Mouse (Mus musculus): ENCODE measurements around the gene Itga5.

Itga5 gene

DNA sequence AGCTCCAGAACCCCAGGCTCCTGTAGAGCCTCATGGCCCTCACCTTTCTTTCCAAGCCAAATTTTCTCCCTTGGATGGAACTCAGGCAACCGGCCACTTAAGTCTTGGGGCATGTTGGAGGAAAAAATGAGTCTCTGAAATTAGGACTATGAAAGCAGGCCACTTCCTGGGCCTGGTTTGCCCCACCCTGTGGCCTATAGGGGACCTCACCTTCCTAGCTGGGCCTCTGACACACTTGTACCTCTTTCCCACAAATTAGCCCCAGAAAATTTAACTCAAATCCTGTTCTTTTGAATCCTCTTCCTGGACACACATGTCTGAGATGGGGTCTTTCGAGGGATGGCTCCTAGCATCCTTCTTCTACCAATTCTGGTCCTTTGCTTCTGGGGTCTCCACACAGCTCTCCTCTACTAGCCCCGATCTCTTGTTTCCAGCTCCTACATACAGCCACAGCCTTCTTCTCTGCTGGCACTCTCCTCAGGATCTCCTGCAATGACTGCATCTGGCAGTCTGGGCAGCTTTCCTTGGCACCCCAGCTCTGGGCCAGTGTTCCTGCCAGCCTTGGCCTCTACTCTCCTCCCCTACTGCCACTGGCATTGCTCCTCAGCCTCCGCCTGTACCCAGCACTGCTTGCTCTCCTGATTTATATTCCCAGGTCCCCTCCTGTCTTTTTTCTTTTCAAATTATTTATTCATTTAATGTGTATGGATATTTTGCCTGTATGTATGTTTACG lies 6.5 kb downstream of the Itga5 start:
- Histone ChIP-seq H3K27me3 (ENCODE audit: insufficient read depth, low read length) (no peaks in the 10 kb centered on the region), H3K4me1 (replicated peaks; ENCODE audit: low read depth, low read length) (peaks cover 70% of the 10 kb centered on the region), H3K36me3 (ENCODE audit: insufficient read depth, low read length) (peaks cover 68% of the 10 kb centered on the region), H3K4me3 (replicated peaks; ENCODE audit: low read length) (no peak overlapping the region), H3K9me3 (ENCODE audit: low read length) (no peaks in the 10 kb centered on the region)
- no peak for TF ChIP-seq NANOG (IDR thresholded peaks at IDR 0.05; ENCODE audit: borderline replicate concordance, low read length)
- no peak for TF ChIP-seq CTCF (conservative IDR thresholded peaks at IDR 0.05; ENCODE audit: low read length)
- no peak for TF ChIP-seq POU5F1 (IDR thresholded peaks at IDR 0.05; ENCODE audit: borderline replicate concordance, low read length)

DNA sequence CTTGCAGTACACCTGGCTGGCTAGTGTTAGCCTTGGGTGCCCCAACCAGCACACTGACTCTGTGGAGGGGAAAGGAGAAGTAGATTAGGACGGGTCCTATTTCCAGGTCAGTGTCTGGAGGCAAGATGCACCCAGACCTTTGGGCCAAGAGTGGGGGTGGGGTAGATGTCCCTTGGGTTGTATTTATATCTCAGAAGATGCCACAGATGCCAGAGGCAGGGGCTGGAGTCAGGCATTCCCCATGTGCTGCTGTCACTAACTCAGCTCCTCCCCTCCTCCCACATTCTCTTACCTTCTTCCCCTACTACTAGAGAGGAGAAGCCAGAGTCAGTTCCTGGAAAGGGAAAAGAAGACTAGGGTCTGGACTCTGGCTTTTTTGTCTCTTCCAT lies 7.4 kb downstream of the Itga5 start:
- Histone ChIP-seq H3K36me3 (ENCODE audit: insufficient read depth, low read length) (peaks cover 77% of the 10 kb centered on the region), H3K4me1 (replicated peaks; ENCODE audit: low read depth, low read length) (peaks cover 61% of the 10 kb centered on the region), H3K4me3 (replicated peaks; ENCODE audit: low read length) (no peak overlapping the region), H3K27me3 (ENCODE audit: insufficient read depth, low read length) (no peaks in the 10 kb centered on the region), H3K9me3 (ENCODE audit: low read length) (no peaks in the 10 kb centered on the region)
- TF ChIP-seq POU5F1 (IDR thresholded peaks at IDR 0.05; ENCODE audit: borderline replicate concordance, low read length) = no peak
- TF ChIP-seq NANOG (IDR thresholded peaks at IDR 0.05; ENCODE audit: borderline replicate concordance, low read length) = no peak
- no peak for TF ChIP-seq CTCF (conservative IDR thresholded peaks at IDR 0.05; ENCODE audit: low read length)

DNA sequence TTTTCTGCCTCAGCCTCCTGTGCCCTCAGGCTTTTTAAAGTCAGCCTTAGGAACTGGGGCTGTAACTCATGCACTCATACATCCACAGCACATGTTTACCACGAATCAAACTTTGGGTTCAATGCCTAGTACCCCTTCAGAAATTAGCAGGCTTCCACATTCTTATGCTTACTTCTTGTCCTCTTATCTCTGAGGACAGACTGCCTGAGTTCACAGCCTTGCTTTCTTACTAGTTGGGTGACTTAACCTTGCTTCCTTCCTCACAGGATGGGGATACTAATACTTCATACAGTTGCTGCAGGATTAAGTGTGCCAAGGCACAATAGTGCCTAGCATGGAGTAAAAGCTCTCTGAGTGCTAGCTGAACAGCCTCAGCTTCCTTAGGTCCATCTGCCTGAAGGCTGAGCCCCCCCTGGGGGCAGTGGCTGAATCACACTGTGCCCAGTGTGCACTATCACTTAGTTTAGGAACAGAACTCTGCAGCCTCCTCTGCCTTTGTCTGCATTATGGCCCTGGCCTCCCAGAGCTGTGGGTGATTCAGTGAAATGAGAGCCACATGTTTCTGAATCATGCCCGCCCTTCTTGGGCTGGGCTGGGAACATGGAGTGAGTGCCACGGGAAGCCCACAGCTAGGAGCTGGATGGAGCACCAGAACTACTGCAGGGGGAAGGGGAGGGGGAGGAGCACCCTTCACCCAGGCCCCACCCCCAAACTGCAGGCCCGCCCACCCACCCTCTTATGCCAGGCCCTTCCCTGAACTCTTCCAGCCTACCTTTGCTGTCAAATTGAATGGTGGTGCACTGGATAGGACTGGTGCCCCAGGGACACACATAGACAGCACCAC lies 8.1 kb downstream of the Itga5 start:
- no peak overlapping the region for H3K4me3 ChIP-seq (replicated peaks; ENCODE audit: low read length)

DNA sequence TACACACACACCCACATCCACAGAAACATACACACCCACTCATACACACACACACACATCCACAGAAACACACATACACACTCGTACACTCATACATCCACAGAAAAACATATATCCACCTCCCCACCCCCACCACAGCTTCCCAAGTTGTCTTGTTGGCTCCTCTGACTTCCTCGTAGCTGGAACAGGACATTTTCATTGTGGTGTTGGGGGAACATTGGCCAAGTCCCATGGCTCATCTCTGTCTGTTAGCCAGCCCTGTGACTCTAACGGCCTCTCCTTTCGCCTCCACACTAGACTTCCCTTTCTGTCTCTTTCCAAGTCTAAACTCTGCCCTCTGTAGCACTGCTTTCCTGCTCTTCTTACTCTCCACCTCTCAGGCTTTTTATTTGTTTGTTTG lies 8.7 kb downstream of the Itga5 start:
- H3K4me3 ChIP-seq (replicated peaks; ENCODE audit: low read length) = no peak overlapping the region
- H3K36me3 ChIP-seq (ENCODE audit: insufficient read depth, low read length) = peaks cover 90% of the 10 kb centered on the region
- TF ChIP-seq POU5F1 (IDR thresholded peaks at IDR 0.05; ENCODE audit: borderline replicate concordance, low read length) (no peak), CTCF (conservative IDR thresholded peaks at IDR 0.05; ENCODE audit: low read length) (no peak), NANOG (IDR thresholded peaks at IDR 0.05; ENCODE audit: borderline replicate concordance, low read length) (no peak)

More for the DNA sequence above, 8.1 kb downstream of the Itga5 start:
- Histone ChIP-seq H3K36me3 (ENCODE audit: insufficient read depth, low read length) (peaks cover 83% of the 10 kb centered on the region), H3K9me3 (ENCODE audit: low read length) (no peaks in the 10 kb centered on the region), H3K4me1 (replicated peaks; ENCODE audit: low read depth, low read length) (peaks cover 56% of the 10 kb centered on the region), H3K27me3 (ENCODE audit: insufficient read depth, low read length) (no peaks in the 10 kb centered on the region)
- no peak for TF ChIP-seq NANOG (IDR thresholded peaks at IDR 0.05; ENCODE audit: borderline replicate concordance, low read length)
- no peak for TF ChIP-seq POU5F1 (IDR thresholded peaks at IDR 0.05; ENCODE audit: borderline replicate concordance, low read length)
- no peak for TF ChIP-seq CTCF (conservative IDR thresholded peaks at IDR 0.05; ENCODE audit: low read length)

DNA sequence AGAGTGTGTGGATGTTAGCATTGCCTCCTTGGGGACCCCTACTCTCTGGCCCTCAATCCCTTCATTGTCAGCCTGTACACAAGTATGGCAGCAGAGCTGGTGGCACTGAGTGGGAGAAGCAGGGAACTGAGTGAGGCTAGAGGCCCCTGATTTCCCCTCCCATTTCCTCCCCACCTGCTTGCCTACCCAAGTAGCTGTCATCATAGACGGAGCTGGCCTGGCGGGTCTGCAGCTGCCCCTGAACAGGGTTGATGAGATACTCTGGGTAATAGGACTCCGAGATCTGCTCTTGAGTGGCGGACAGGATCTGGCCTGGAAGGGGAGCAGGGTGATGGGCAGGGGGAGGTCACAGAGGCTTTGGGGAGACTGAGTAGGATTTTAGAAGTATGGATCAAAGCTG lies 10.4 kb downstream of the Itga5 start:
- Histone ChIP-seq H3K4me1 (replicated peaks; ENCODE audit: low read depth, low read length) (peaks cover 54% of the 10 kb centered on the region), H3K4me3 (replicated peaks; ENCODE audit: low read length) (no peak overlapping the region), H3K36me3 (ENCODE audit: insufficient read depth, low read length) (peaks cover 94% of the 10 kb centered on the region), H3K27me3 (ENCODE audit: insufficient read depth, low read length) (no peaks in the 10 kb centered on the region), H3K9me3 (ENCODE audit: low read length) (no peaks in the 10 kb centered on the region)
- no peak for TF ChIP-seq NANOG (IDR thresholded peaks at IDR 0.05; ENCODE audit: borderline replicate concordance, low read length)
- no peak for TF ChIP-seq POU5F1 (IDR thresholded peaks at IDR 0.05; ENCODE audit: borderline replicate concordance, low read length)
- no peak for TF ChIP-seq CTCF (conservative IDR thresholded peaks at IDR 0.05; ENCODE audit: low read length)

More for the DNA sequence above, 8.7 kb downstream of the Itga5 start:
- Histone ChIP-seq H3K27me3 (ENCODE audit: insufficient read depth, low read length) (no peaks in the 10 kb centered on the region), H3K4me1 (replicated peaks; ENCODE audit: low read depth, low read length) (peaks cover 56% of the 10 kb centered on the region), H3K9me3 (ENCODE audit: low read length) (no peaks in the 10 kb centered on the region)

DNA sequence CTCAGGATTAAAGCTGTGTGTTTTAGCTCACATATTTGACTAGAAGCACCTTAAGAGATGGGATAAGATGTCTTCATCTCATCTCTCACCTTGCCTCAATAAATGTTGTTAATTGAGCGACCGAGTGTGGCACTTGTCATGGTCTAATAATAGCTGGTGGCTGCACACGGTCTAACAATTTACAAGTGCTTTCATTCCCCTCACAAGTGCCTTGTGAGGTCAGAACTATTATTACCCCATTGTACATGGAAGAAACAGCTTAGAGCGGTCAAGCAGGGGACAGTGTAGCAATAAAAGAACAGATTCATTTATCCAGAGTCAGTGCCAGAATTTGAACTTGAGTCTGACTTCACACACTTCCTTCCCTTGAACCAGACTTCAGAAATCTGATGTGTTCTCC lies 11.1 kb downstream of the Itga5 start:
- no peaks in the 10 kb centered on the region for H3K27me3 ChIP-seq (ENCODE audit: insufficient read depth, low read length)
- peaks cover 49% of the 10 kb centered on the region for H3K4me1 ChIP-seq (replicated peaks; ENCODE audit: low read depth, low read length)
- TF ChIP-seq NANOG (IDR thresholded peaks at IDR 0.05; ENCODE audit: borderline replicate concordance, low read length) (no peak), POU5F1 (IDR thresholded peaks at IDR 0.05; ENCODE audit: borderline replicate concordance, low read length) (no peak), CTCF (conservative IDR thresholded peaks at IDR 0.05; ENCODE audit: low read length) (no peak)
- H3K4me3 ChIP-seq (replicated peaks; ENCODE audit: low read length) = no peak overlapping the region
- peaks cover 98% of the 10 kb centered on the region for H3K36me3 ChIP-seq (ENCODE audit: insufficient read depth, low read length)
- H3K9me3 ChIP-seq (ENCODE audit: low read length) = no peaks in the 10 kb centered on the region

DNA sequence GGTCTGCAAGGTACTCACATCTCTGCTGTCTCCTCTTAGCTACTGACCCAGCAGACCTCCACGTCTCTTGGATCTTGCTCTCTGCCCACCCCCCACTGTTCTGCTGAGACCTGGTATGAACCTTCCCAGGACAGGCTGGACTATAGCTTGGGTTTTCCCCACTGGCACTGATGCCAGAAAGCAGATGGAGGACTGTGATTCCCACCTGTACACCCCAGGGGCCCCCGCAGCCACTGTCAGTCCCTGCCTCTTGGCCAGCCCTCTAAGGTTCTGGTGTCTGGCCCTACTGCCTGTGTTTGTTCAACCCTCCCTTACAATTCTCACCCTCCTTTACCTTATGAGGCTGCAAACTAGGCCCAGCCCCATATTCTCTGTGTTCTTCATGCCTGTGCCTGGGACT lies 11.9 kb downstream of the Itga5 start:
- Histone ChIP-seq H3K4me3 (replicated peaks; ENCODE audit: low read length) (no peak overlapping the region), H3K4me1 (replicated peaks; ENCODE audit: low read depth, low read length) (peaks cover 42% of the 10 kb centered on the region), H3K27me3 (ENCODE audit: insufficient read depth, low read length) (no peaks in the 10 kb centered on the region), H3K9me3 (ENCODE audit: low read length) (no peaks in the 10 kb centered on the region), H3K36me3 (ENCODE audit: insufficient read depth, low read length) (peaks cover 98% of the 10 kb centered on the region)
- TF ChIP-seq POU5F1 (IDR thresholded peaks at IDR 0.05; ENCODE audit: borderline replicate concordance, low read length) = no peak
- no peak for TF ChIP-seq CTCF (conservative IDR thresholded peaks at IDR 0.05; ENCODE audit: low read length)
- TF ChIP-seq NANOG (IDR thresholded peaks at IDR 0.05; ENCODE audit: borderline replicate concordance, low read length) = no peak

DNA sequence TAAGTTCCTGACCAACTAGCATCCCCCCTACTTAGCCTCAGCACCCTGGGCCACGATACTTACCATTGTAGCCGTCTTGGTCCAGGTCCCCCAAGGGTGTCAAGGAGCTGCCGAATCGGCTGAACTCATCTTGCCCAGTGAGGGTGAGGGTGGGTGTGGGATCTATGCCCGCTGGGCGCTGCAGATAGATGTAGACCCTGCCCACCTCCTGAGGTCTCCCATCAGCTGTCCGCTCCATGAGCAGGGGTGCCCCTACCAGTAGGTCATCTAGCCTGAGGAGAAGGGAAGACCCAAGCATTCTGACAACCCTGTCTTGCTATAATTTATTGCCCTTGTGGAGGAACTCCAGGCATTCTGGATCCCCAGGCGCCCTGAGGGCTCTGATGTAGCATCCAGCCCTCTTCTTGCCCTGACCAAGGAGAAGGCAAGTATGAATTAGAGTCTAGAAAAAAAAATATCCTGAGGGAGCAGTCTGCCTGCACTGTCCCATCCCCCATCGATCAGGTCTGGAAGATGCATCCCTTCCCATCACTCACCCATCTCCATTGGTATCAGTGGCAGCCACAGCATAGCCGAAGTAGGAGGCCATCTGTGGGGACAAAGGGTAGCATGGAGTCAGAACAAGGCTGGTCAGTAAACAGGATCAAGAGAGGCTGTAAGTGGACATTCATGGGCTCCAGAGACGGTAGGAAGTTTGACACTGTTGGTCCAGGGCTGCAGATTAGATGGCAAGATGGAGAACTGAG lies 12.9 kb downstream of the Itga5 start:
- Histone ChIP-seq H3K36me3 (ENCODE audit: insufficient read depth, low read length) (peaks cover 100% of the 10 kb centered on the region), H3K9me3 (ENCODE audit: low read length) (no peaks in the 10 kb centered on the region)
- no peak for TF ChIP-seq CTCF (conservative IDR thresholded peaks at IDR 0.05; ENCODE audit: low read length)
- no peak for TF ChIP-seq POU5F1 (IDR thresholded peaks at IDR 0.05; ENCODE audit: borderline replicate concordance, low read length)
- TF ChIP-seq NANOG (IDR thresholded peaks at IDR 0.05; ENCODE audit: borderline replicate concordance, low read length) = no peak

More for the DNA sequence above, 12.9 kb downstream of the Itga5 start:
- Histone ChIP-seq H3K4me3 (replicated peaks; ENCODE audit: low read length) (no peak overlapping the region), H3K4me1 (replicated peaks; ENCODE audit: low read depth, low read length) (peaks cover 33% of the 10 kb centered on the region), H3K27me3 (ENCODE audit: insufficient read depth, low read length) (no peaks in the 10 kb centered on the region)

All from E14TG2a.4 (cell line).